8 mouse cellular contexts compared by ENCODE assay signal in genomic region chr2:166180136-166180649, GRCm38 (mm10). TPM values are rescaled to one million over a fixed set of nuclear protein-coding genes. Genes with fewer than 3 reads are reported as not detected.
DNase-seq lines count a peak whose midpoint lies in the region; ATAC-seq lines count a peak whose summit lies in the region.

No protein-coding gene starts in this region.

- no peak for DNase-seq in lung, postnatal 14 days
- DNase-seq in cerebellum, postnatal 25 days = no peak
- DNase-seq in retina, embryonic 14.5 days (ENCODE audit: low spot score) = no peak
- DNase-seq in left cerebral cortex, postnatal 25 days (ENCODE audit: low spot score in 2 of 2) = no peak

- no peaks in the 10 kb centered on the region for H3K36me3 ChIP-seq in lung, embryonic 16.5 days (ENCODE audit: control insufficient read depth, insufficient read depth, low read length)
- H3K36me3 ChIP-seq in forebrain, embryonic 12.5 days (replicated peaks) = no peaks in the 10 kb centered on the region
- H3K36me3 ChIP-seq in intestine, embryonic 16.5 days (ENCODE audit: control insufficient read depth, insufficient read depth, low read length) = no peaks in the 10 kb centered on the region
- H3K36me3 ChIP-seq in stomach, embryonic 14.5 days (ENCODE audit: control insufficient read depth, insufficient read depth, low read length) = no peaks in the 10 kb centered on the region

- H3K4me1 ChIP-seq in lung, embryonic 16.5 days (replicated peaks; ENCODE audit: control insufficient read depth, insufficient read depth, low read length) = peaks cover 15% of the 10 kb centered on the region
- peaks cover 44% of the 10 kb centered on the region for H3K4me1 ChIP-seq in forebrain, embryonic 12.5 days
- H3K4me1 ChIP-seq in intestine, embryonic 16.5 days (ENCODE audit: control insufficient read depth, insufficient read depth, low read length) = peaks cover 26% of the 10 kb centered on the region
- H3K4me1 ChIP-seq in stomach, embryonic 14.5 days (ENCODE audit: control insufficient read depth, insufficient read depth, low read length) = peaks cover 39% of the 10 kb centered on the region

- no peak overlapping the region for H3K4me3 ChIP-seq in lung, embryonic 16.5 days (ENCODE audit: low read length)
- H3K4me3 ChIP-seq in forebrain, embryonic 12.5 days (replicated peaks) = no peak overlapping the region
- no peak overlapping the region for H3K4me3 ChIP-seq in intestine, embryonic 16.5 days (ENCODE audit: low read length)
- H3K4me3 ChIP-seq in stomach, embryonic 14.5 days (ENCODE audit: low read depth, low read length) = no peak overlapping the region

- intact Hi-C loops in left cerebral cortex, postnatal 25 days (cut with DNase I) = no loop called here

- H3K4me2 ChIP-seq in lung, embryonic 16.5 days (ENCODE audit: low read depth, low read length) = no peak overlapping the region
- peak overlapping the region; percentile 30 for H3K4me2 ChIP-seq in forebrain, embryonic 12.5 days
- no peak overlapping the region for H3K4me2 ChIP-seq in intestine, embryonic 16.5 days (ENCODE audit: low read depth, low read length)
- H3K4me2 ChIP-seq in stomach, embryonic 14.5 days (replicated peaks; ENCODE audit: low read depth, low read length) = no peak overlapping the region

- no peak overlapping the region for H3K9ac ChIP-seq in lung, embryonic 16.5 days (ENCODE audit: low read length)
- 0 out of 2 replicates have a peak overlapping the region, but pooled peaks have one; percentile 40 for H3K9ac ChIP-seq in forebrain, embryonic 12.5 days
- H3K9ac ChIP-seq in intestine, embryonic 16.5 days (ENCODE audit: low read depth, low read length) = peak overlapping the region; percentile 38; the same call in 1 of the 2 replicates
- H3K9ac ChIP-seq in stomach, embryonic 14.5 days (replicated peaks; ENCODE audit: low read depth, low read length) = no peak overlapping the region; the same call in 1 of the 2 replicates

- WGBS in lung, embryonic 16.5 days = 25% methylated on average over 5 of the region's 5 CpGs
- WGBS in forebrain, embryonic 12.5 days = 25% methylated on average over 5 of the region's 5 CpGs
- 33% methylated on average over 5 of the region's 5 CpGs for WGBS in intestine, embryonic 16.5 days
- 32% methylated on average over 5 of the region's 5 CpGs for WGBS in stomach, embryonic 14.5 days

- H3K27ac ChIP-seq in lung, embryonic 16.5 days (ENCODE audit: low read length) = peak overlapping the region; percentile 47
- H3K27ac ChIP-seq in forebrain, embryonic 12.5 days = peak overlapping the region; percentile 88
- peak overlapping the region; percentile 38 for H3K27ac ChIP-seq in intestine, embryonic 16.5 days (ENCODE audit: low read length)
- peak overlapping the region; percentile 90 for H3K27ac ChIP-seq in stomach, embryonic 14.5 days (ENCODE audit: low read length)

- no peaks in the 10 kb centered on the region for H3K27me3 ChIP-seq in lung, embryonic 16.5 days (ENCODE audit: control insufficient read depth, insufficient read depth, low read depth, low read length)
- peaks cover 25% of the 10 kb centered on the region for H3K27me3 ChIP-seq in forebrain, embryonic 12.5 days
- H3K27me3 ChIP-seq in intestine, embryonic 16.5 days (replicated peaks; ENCODE audit: control insufficient read depth, insufficient read depth, low read length) = no peaks in the 10 kb centered on the region
- no peaks in the 10 kb centered on the region for H3K27me3 ChIP-seq in stomach, embryonic 14.5 days (ENCODE audit: control insufficient read depth, insufficient read depth, low read length)

- ATAC-seq in lung, embryonic 16.5 days (ENCODE audit: low read depth) = 0 out of 2 replicates have a peak, but pooled peaks have one; percentile 19
- no peak for ATAC-seq in forebrain, embryonic 12.5 days (ENCODE audit: low FRiP score)
- ATAC-seq in intestine, embryonic 16.5 days = no peak
- no peak for ATAC-seq in stomach, embryonic 14.5 days (ENCODE audit: insufficient number of reproducible peaks, insufficient read depth, low FRiP score, low read depth)

- H3K9me3 ChIP-seq in lung, embryonic 16.5 days (ENCODE audit: control insufficient read depth, low read length) = no peaks in the 10 kb centered on the region
- H3K9me3 ChIP-seq in forebrain, embryonic 12.5 days = no peaks in the 10 kb centered on the region
- no peaks in the 10 kb centered on the region for H3K9me3 ChIP-seq in intestine, embryonic 16.5 days (ENCODE audit: control insufficient read depth, low read length)
- no peaks in the 10 kb centered on the region for H3K9me3 ChIP-seq in stomach, embryonic 14.5 days (ENCODE audit: control insufficient read depth, low read depth, low read length)

RNA-seq across cellular contexts. Expression of gene Sulf2, which starts 24.7 kb away (rescaled TPM):
- polyA plus RNA-seq in lung, embryonic 16.5 days (2015; fragmentation: Nextera tagmentation; extraction: Ambion mirVana) = 23.8 and 28.2 TPM in 2 replicates
- 67.1 and 77.9 TPM in 2 replicates for polyA plus RNA-seq in forebrain, embryonic 12.5 days (2016; fragmentation: Nextera tagmentation; extraction: Ambion mirVana)
- polyA plus RNA-seq in intestine, embryonic 16.5 days (2015; fragmentation: Nextera tagmentation; extraction: Ambion mirVana) = 68.4 and 76.3 TPM in 2 replicates
- 233 and 235 TPM in 2 replicates for polyA plus RNA-seq in stomach, embryonic 14.5 days (2014; fragmentation: Nextera tagmentation; extraction: Ambion mirVana)
- 100 to 1,000 TPM; 104 to 114 TPM for total RNA-seq in left cerebral cortex, postnatal 25 days (2021)

Comparison
In these comparisons a context has a peak if more than half of its experiments do, and no peak if none do; other contexts are left out.
1. H3K27ac ChIP-seq: peak in every context shown above with its lines; median percentile 90 in stomach, embryonic 14.5 days; 88 in forebrain, embryonic 12.5 days; 47 in lung, embryonic 16.5 days; 38 in intestine, embryonic 16.5 days.
2. H3K9ac ChIP-seq: peak in forebrain, embryonic 12.5 days (single experiment) and intestine, embryonic 16.5 days (single experiment); none in lung, embryonic 16.5 days (single experiment) and stomach, embryonic 14.5 days (single experiment).